Mouse (Mus musculus) C2C12 (cell line): ENCODE results near the gene Ece1. TPM values are rescaled to one million over a fixed set of nuclear protein-coding genes. Genes with fewer than 3 reads are reported as not detected.

Experiments used
- H3K27me3 ChIP-seq: one replicate; pipeline ENCODE4 v1.6.1; 2011; ENCODE audit not compliant: control insufficient read depth, insufficient read depth, insufficient read length
- H3K36me3 ChIP-seq: one replicate; pipeline ENCODE4 v1.6.1; 2011; ENCODE audit not compliant: control insufficient read depth, insufficient read depth
- H3K4me3 ChIP-seq: one replicate; pipeline ENCODE4 v1.5.1; 2011; ENCODE audit warnings: mild to moderate bottlenecking, control low read depth; ENCODE audit not compliant: poor library complexity, insufficient read depth, severe bottlenecking
- H3K79me2 ChIP-seq: one replicate; pipeline ENCODE4 v1.6.1; 2011; ENCODE audit not compliant: control insufficient read depth, insufficient read depth
- H3K79me3 ChIP-seq: one replicate; pipeline ENCODE4 v1.6.1; 2011; ENCODE audit warnings: low read depth, control low read depth
- H3ac ChIP-seq: one replicate; pipeline ENCODE3; 2011; ENCODE audit warnings: low read depth; ENCODE audit not compliant: control insufficient read depth, insufficient read length
- CEBPB ChIP-seq: IDR thresholded peaks from one replicate; pipeline ENCODE4 v1.6.1; 2011; ENCODE audit warnings: low read depth, mild to moderate bottlenecking, control low read depth, moderate library complexity
- CTCF ChIP-seq: IDR thresholded peaks from one replicate; pipeline ENCODE4 v1.5.1; 2011; ENCODE audit not compliant: control insufficient read depth, insufficient read depth, insufficient read length
- FOSL1 ChIP-seq: IDR thresholded peaks from one replicate; pipeline ENCODE4 v1.8.0; 2011; ENCODE audit warnings: mild to moderate bottlenecking, low read length; ENCODE audit not compliant: poor library complexity, insufficient read depth, severe bottlenecking
- MAX ChIP-seq: IDR thresholded peaks from one replicate; pipeline ENCODE4 v1.6.1; 2011; ENCODE audit warnings: mild to moderate bottlenecking, control low read depth
- MYOD1 ChIP-seq: IDR thresholded peaks from one replicate; pipeline ENCODE4 v1.6.1; 2011; ENCODE audit warnings: low read depth; ENCODE audit not compliant: control insufficient read depth, insufficient read length
- MYOG ChIP-seq: IDR thresholded peaks from one replicate; pipeline ENCODE4 v1.6.1; 2011; ENCODE audit not compliant: control insufficient read depth, insufficient read length; ENCODE audit errors: extremely low read depth
- USF1 ChIP-seq: IDR thresholded peaks from one replicate; pipeline ENCODE4 v1.6.1; 2011; ENCODE audit warnings: low read depth, mild to moderate bottlenecking, control low read depth, moderate library complexity
- long read RNA-seq, 2 experiments: library from polyadenylated mRNA; unstranded; transcript quantifications; one replicate each; pipeline ENCODE4 v2.0.0; 2019 to 2020
- polyA plus RNA-seq: library from polyadenylated mRNA; unstranded; fragments of >200 nt; fragmentation: generic; extraction: Trizol; gene quantifications from one replicate; pipeline ENCODE4 v1.2.1, GENCODE M21; 2012; ENCODE audit warnings: missing spikeins

Ece1 gene
- polyA plus RNA-seq = 198 TPM
- long read RNA-seq, experiment 1, partial matches to known transcripts = 1 of 17 reads
- long read RNA-seq, experiment 1, other reads (novel, unspliced or antisense) = 16 of 17 reads
- long read RNA-seq, experiment 2, full-length matches to known transcripts = 20 of 280 reads
- long read RNA-seq, experiment 2, partial matches to known transcripts = 14 of 280 reads
- long read RNA-seq, experiment 2, other reads (novel, unspliced or antisense) = 246 of 280 reads

- H3K79me3 ChIP-seq = peaks cover 19% of the 10 kb centered on the region
- H3K4me3 ChIP-seq = peak within 1 kb of the TSS; percentile 52
- peaks cover 48% of the 10 kb centered on the region for H3K79me2 ChIP-seq
- peak within 1 kb of the TSS; percentile 80 for H3ac ChIP-seq
- TF ChIP-seq CEBPB (no peak), MAX (peak; percentile 33)
- no peaks in the 10 kb centered on the region for H3K27me3 ChIP-seq
- no peaks in the 10 kb centered on the region for H3K36me3 ChIP-seq
These were observed at the start of gene Ece1 for GRCm38 (mm10) chr4:137862019-137862418. Gene Ece1, plus strand, starts transcription at chr4:137862237.

GRCm38 (mm10) chr4:137812946-137813708 is 48.9 kb upstream of the Ece1 start:
- Histone ChIP-seq H3K79me3 (no peaks in the 10 kb centered on the region), H3K79me2 (no peaks in the 10 kb centered on the region), H3K4me3 (no peak overlapping the region), H3K36me3 (no peaks in the 10 kb centered on the region), H3K27me3 (peaks cover 18% of the 10 kb centered on the region), H3ac (no peak overlapping the region)
- TF ChIP-seq CEBPB = no peak
- TF ChIP-seq USF1 = no peak
- TF ChIP-seq FOSL1 = no peak
- TF ChIP-seq MYOG = no peak
- no peak for TF ChIP-seq CTCF
- TF ChIP-seq MYOD1 = no peak
- no peak for TF ChIP-seq MAX

- no peak for TF ChIP-seq CTCF
- no peak for TF ChIP-seq MYOD1
- no peak for TF ChIP-seq FOSL1
- TF ChIP-seq CEBPB = no peak
- TF ChIP-seq MAX = no peak
- TF ChIP-seq MYOG = no peak
- no peak for TF ChIP-seq USF1
- Histone ChIP-seq H3K36me3 (no peaks in the 10 kb centered on the region), H3K27me3 (peaks cover 18% of the 10 kb centered on the region), H3K79me2 (no peaks in the 10 kb centered on the region), H3K4me3 (no peak overlapping the region), H3K79me3 (no peaks in the 10 kb centered on the region), H3ac (no peak overlapping the region)
These were observed 47.9 kb upstream of the Ece1 start for GRCm38 (mm10) chr4:137814140-137814539.

- no peaks in the 10 kb centered on the region for H3K79me2 ChIP-seq
- H3ac ChIP-seq = no peak overlapping the region
- peaks cover 11% of the 10 kb centered on the region for H3K27me3 ChIP-seq
- no peaks in the 10 kb centered on the region for H3K79me3 ChIP-seq
- no peaks in the 10 kb centered on the region for H3K36me3 ChIP-seq
- H3K4me3 ChIP-seq = no peak overlapping the region
- TF ChIP-seq MAX (no peak), CTCF (no peak)
These were observed 46.6 kb upstream of the Ece1 start for GRCm38 (mm10) chr4:137815473-137815872.

- no peak for TF ChIP-seq MAX
- no peak for TF ChIP-seq CEBPB
- no peak for TF ChIP-seq FOSL1
- TF ChIP-seq MYOG = no peak
- TF ChIP-seq CTCF = no peak
- TF ChIP-seq USF1 = no peak
- no peak for TF ChIP-seq MYOD1
- H3ac ChIP-seq = no peak overlapping the region
- no peak overlapping the region for H3K4me3 ChIP-seq
- peaks cover 11% of the 10 kb centered on the region for H3K27me3 ChIP-seq
- H3K79me2 ChIP-seq = no peaks in the 10 kb centered on the region
- H3K36me3 ChIP-seq = no peaks in the 10 kb centered on the region
- H3K79me3 ChIP-seq = no peaks in the 10 kb centered on the region
These were observed 45.8 kb upstream of the Ece1 start for GRCm38 (mm10) chr4:137816216-137816615.

GRCm38 (mm10) chr4:137818341-137818740 is 43.7 kb upstream of the Ece1 start:
- H3K36me3 ChIP-seq = no peaks in the 10 kb centered on the region
- H3K79me2 ChIP-seq = no peaks in the 10 kb centered on the region
- TF ChIP-seq MYOG = no peak
- no peak for TF ChIP-seq MAX
- no peak for TF ChIP-seq CTCF
- no peak for TF ChIP-seq MYOD1
- TF ChIP-seq USF1 = no peak
- TF ChIP-seq FOSL1 = no peak
- no peaks in the 10 kb centered on the region for H3K79me3 ChIP-seq
- H3K4me3 ChIP-seq = no peak overlapping the region
- H3ac ChIP-seq = no peak overlapping the region
- H3K27me3 ChIP-seq = peaks cover 4% of the 10 kb centered on the region
